Mouse (Mus musculus): Measurements from ENCODE around the gene Zc3h18. TPM values are rescaled to one million over a fixed set of nuclear protein-coding genes. Genes with fewer than 3 reads are reported as not detected.

Gene Zc3h18
- polyA plus RNA-seq, 1 experiment from 2014 or later = 67.6 TPM

GRCm38 (mm10) chr8:122340761-122341160, 35.6 kb upstream of the Zc3h18 start:
- Histone ChIP-seq H3K27ac (no peak overlapping the region), H3K4me1 (replicated peaks) (peaks cover 48% of the 10 kb centered on the region), H3K4me3 (no peak overlapping the region), H3K9me3 (no peaks in the 10 kb centered on the region), H3K36me3 (peaks cover 16% of the 10 kb centered on the region), H3K27me3 (ENCODE audit: insufficient read depth, poor library complexity, severe bottlenecking) (peaks cover 97% of the 10 kb centered on the region)
- no peak for DNase-seq (ENCODE audit: low spot score)
- WGBS = 87% methylated on average over 3 of the region's 3 CpGs

GRCm38 (mm10) chr8:122341790-122342189, 34.6 kb upstream of the Zc3h18 start:
- Histone ChIP-seq H3K27me3 (ENCODE audit: insufficient read depth, poor library complexity, severe bottlenecking) (peaks cover 90% of the 10 kb centered on the region), H3K27ac (no peak overlapping the region), H3K9me3 (no peaks in the 10 kb centered on the region), H3K4me1 (replicated peaks) (peaks cover 38% of the 10 kb centered on the region), H3K4me3 (no peak overlapping the region), H3K36me3 (peaks cover 10% of the 10 kb centered on the region)
- no peak for DNase-seq (ENCODE audit: low spot score)
- WGBS = 86% methylated on average over 6 of the region's 6 CpGs

GRCm38 (mm10) chr8:122342362-122342761, 34.0 kb upstream of the Zc3h18 start:
- no peak for DNase-seq (ENCODE audit: low spot score)
- H3K4me1 ChIP-seq (replicated peaks) = peaks cover 33% of the 10 kb centered on the region
- 61% methylated on average over 5 of the region's 5 CpGs for WGBS
- no peak overlapping the region for H3K4me3 ChIP-seq
- H3K36me3 ChIP-seq = peaks cover 9% of the 10 kb centered on the region; the same call in 1 of the 2 replicates
- peaks cover 87% of the 10 kb centered on the region for H3K27me3 ChIP-seq (ENCODE audit: insufficient read depth, poor library complexity, severe bottlenecking)
- no peaks in the 10 kb centered on the region for H3K9me3 ChIP-seq
- H3K27ac ChIP-seq = no peak overlapping the region

- Histone ChIP-seq H3K9me3 (no peaks in the 10 kb centered on the region), H3K27me3 (ENCODE audit: insufficient read depth, poor library complexity, severe bottlenecking) (peaks cover 86% of the 10 kb centered on the region), H3K4me3 (peak overlapping the region; percentile 44), H3K36me3 (peaks cover 4% of the 10 kb centered on the region; the same call in 1 of the 2 replicates), H3K4me1 (replicated peaks) (peaks cover 33% of the 10 kb centered on the region), H3K27ac (0 out of 2 replicates have a peak overlapping the region, but pooled peaks have one; percentile 35)
- 10% methylated on average over 9 of the region's 9 CpGs for WGBS
- peak; percentile 20 for DNase-seq (ENCODE audit: low spot score)
Measured at GRCm38 (mm10) chr8:122342806-122343209, 33.6 kb upstream of the Zc3h18 start.

GRCm38 (mm10) chr8:122343341-122343740, 33.1 kb upstream of the Zc3h18 start:
- H3K4me1 ChIP-seq (replicated peaks) = peaks cover 33% of the 10 kb centered on the region
- H3K36me3 ChIP-seq = no peaks in the 10 kb centered on the region
- 0 out of 2 replicates have a peak overlapping the region, but pooled peaks have one; percentile 35 for H3K27ac ChIP-seq
- WGBS = 6% methylated on average over 11 of the region's 11 CpGs
- no peaks in the 10 kb centered on the region for H3K9me3 ChIP-seq
- peaks cover 85% of the 10 kb centered on the region for H3K27me3 ChIP-seq (ENCODE audit: insufficient read depth, poor library complexity, severe bottlenecking)
- peak overlapping the region; percentile 44 for H3K4me3 ChIP-seq
- DNase-seq (ENCODE audit: low spot score) = no peak

GRCm38 (mm10) chr8:122343758-122344157, 32.7 kb upstream of the Zc3h18 start:
- H3K36me3 ChIP-seq = no peaks in the 10 kb centered on the region
- WGBS = under 1% methylated on average over 14 of the region's 14 CpGs
- peak overlapping the region; percentile 44 for H3K4me3 ChIP-seq
- DNase-seq (ENCODE audit: low spot score) = peak; percentile 25
- no peak overlapping the region for H3K27ac ChIP-seq
- peaks cover 33% of the 10 kb centered on the region for H3K4me1 ChIP-seq (replicated peaks)
- peaks cover 85% of the 10 kb centered on the region for H3K27me3 ChIP-seq (ENCODE audit: insufficient read depth, poor library complexity, severe bottlenecking)
- H3K9me3 ChIP-seq = no peaks in the 10 kb centered on the region

GRCm38 (mm10) chr8:122344219-122344618, 32.2 kb upstream of the Zc3h18 start:
- peaks cover 33% of the 10 kb centered on the region for H3K4me1 ChIP-seq (replicated peaks)
- peak overlapping the region; percentile 0; the same call in 1 of the 2 replicates for H3K27ac ChIP-seq
- 11% methylated on average over 4 of the region's 5 CpGs for WGBS
- H3K4me3 ChIP-seq = peak overlapping the region; percentile 44
- no peak for DNase-seq (ENCODE audit: low spot score)
- H3K27me3 ChIP-seq (ENCODE audit: insufficient read depth, poor library complexity, severe bottlenecking) = peaks cover 83% of the 10 kb centered on the region
- no peaks in the 10 kb centered on the region for H3K36me3 ChIP-seq
- H3K9me3 ChIP-seq = no peaks in the 10 kb centered on the region

GRCm38 (mm10) chr8:122345181-122346095, 31.0 kb upstream of the Zc3h18 start:
- peaks cover 81% of the 10 kb centered on the region for H3K27me3 ChIP-seq (ENCODE audit: insufficient read depth, poor library complexity, severe bottlenecking)
- no peak overlapping the region for H3K4me3 ChIP-seq
- no peaks in the 10 kb centered on the region for H3K9me3 ChIP-seq
- 55% methylated on average over 12 of the region's 12 CpGs for WGBS
- H3K4me1 ChIP-seq (replicated peaks) = peaks cover 45% of the 10 kb centered on the region
- DNase-seq (ENCODE audit: low spot score) = no peak
- no peaks in the 10 kb centered on the region for H3K36me3 ChIP-seq
- H3K27ac ChIP-seq = no peak overlapping the region

GRCm38 (mm10) chr8:122347811-122348552, 28.4 kb upstream of the Zc3h18 start:
- Histone ChIP-seq H3K4me1 (replicated peaks) (peaks cover 51% of the 10 kb centered on the region), H3K27ac (no peak overlapping the region), H3K4me3 (no peak overlapping the region), H3K36me3 (no peaks in the 10 kb centered on the region), H3K9me3 (no peaks in the 10 kb centered on the region), H3K27me3 (ENCODE audit: insufficient read depth, poor library complexity, severe bottlenecking) (peaks cover 76% of the 10 kb centered on the region)
- DNase-seq (ENCODE audit: low spot score) = no peak
- WGBS = 78% methylated on average over 5 of the region's 5 CpGs

- Histone ChIP-seq H3K9me3 (no peaks in the 10 kb centered on the region), H3K27ac (peak overlapping the region; percentile 40; the same call in 1 of the 2 replicates)
Measured at GRCm38 (mm10) chr8:122349357-122350297, 26.8 kb upstream of the Zc3h18 start.

GRCm38 (mm10) chr8:122350309-122351089, 25.9 kb upstream of the Zc3h18 start:
- Histone ChIP-seq H3K9me3 (no peaks in the 10 kb centered on the region), H3K4me3 (no peak overlapping the region), H3K27me3 (ENCODE audit: insufficient read depth, poor library complexity, severe bottlenecking) (peaks cover 55% of the 10 kb centered on the region), H3K4me1 (replicated peaks) (peaks cover 35% of the 10 kb centered on the region), H3K27ac (0 out of 2 replicates have a peak overlapping the region, but pooled peaks have one; percentile 23), H3K36me3 (no peaks in the 10 kb centered on the region)
- WGBS = 35% methylated on average over 11 of the region's 11 CpGs
- DNase-seq (ENCODE audit: low spot score) = no peak

More at GRCm38 (mm10) chr8:122349357-122350297, 26.8 kb upstream of the Zc3h18 start:
- H3K27me3 ChIP-seq (ENCODE audit: insufficient read depth, poor library complexity, severe bottlenecking) = peaks cover 63% of the 10 kb centered on the region
- no peak overlapping the region for H3K4me3 ChIP-seq
- H3K36me3 ChIP-seq = no peaks in the 10 kb centered on the region
- peaks cover 39% of the 10 kb centered on the region for H3K4me1 ChIP-seq (replicated peaks)
- no peak for DNase-seq (ENCODE audit: low spot score)
- WGBS = 46% methylated on average over 15 of the region's 15 CpGs
